Mouse (Mus musculus): ENCODE results near the gene S100pbp. TPM values are rescaled to one million over a fixed set of nuclear protein-coding genes. Genes with fewer than 3 reads are reported as not detected.

Gene S100pbp
- total RNA-seq, 2 experiments from 2014 or later, result 8.7 to 12.7 TPM

DNA sequence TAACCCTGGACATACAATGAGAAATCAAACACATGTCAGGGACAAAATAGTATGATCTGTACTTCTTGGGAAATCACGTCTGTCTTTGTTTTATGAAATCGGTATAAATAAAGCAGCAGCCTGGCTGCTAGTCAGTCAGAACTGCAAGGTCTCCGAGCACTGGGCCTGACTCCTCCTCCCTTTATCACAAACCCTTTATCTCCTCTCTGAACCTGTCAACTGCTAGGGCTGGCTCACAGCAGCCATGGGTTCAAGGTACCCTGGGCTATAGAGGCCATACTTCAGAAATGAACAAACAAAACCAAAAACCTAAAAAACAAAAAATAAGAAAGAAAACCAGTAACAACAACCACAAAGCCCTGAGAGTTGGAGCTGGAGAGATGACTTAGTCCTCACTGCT is 31.0 kb downstream of the S100pbp start:
- peak; percentile 89 for ATAC-seq (replicated peaks; ENCODE audit: low FRiP score, poor library complexity, severe bottlenecking)

- no peak for ATAC-seq (replicated peaks; ENCODE audit: low FRiP score, poor library complexity, severe bottlenecking)
Observed at GRCm38 (mm10) chr4:129157541-129157940, 32.0 kb downstream of the S100pbp start.

DNA sequence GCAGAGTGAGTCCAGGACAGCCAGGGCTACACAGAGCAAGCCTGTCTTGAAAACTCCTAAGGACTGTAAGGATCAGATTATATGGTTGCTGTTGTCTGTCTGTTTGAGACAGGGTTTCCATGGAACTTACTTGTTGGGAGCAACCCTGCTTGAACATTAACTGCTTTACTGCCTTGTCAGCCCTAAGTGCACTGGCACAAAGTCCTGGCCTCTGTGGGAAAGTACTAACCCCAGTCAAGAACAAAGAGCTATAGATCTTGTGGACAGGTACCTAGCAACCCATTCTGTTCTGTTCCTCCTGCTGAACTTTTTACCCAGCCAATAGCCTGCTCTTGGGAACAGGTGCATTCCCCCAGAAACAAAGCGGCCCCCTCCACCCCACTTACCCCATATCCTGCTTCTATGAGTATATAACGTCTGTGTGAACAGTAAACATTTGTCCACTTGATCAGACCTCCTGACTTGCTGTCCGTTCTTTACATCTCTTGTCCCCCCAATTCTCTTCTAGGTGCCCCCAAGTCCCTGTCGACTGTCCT is 38.2 kb downstream of the S100pbp start:
- ATAC-seq (replicated peaks; ENCODE audit: low FRiP score, poor library complexity, severe bottlenecking), result no peak

- ATAC-seq (replicated peaks; ENCODE audit: low FRiP score, poor library complexity, severe bottlenecking), result no peak
Observed at GRCm38 (mm10) chr4:129149321-129149720, 40.2 kb downstream of the S100pbp start.

DNA sequence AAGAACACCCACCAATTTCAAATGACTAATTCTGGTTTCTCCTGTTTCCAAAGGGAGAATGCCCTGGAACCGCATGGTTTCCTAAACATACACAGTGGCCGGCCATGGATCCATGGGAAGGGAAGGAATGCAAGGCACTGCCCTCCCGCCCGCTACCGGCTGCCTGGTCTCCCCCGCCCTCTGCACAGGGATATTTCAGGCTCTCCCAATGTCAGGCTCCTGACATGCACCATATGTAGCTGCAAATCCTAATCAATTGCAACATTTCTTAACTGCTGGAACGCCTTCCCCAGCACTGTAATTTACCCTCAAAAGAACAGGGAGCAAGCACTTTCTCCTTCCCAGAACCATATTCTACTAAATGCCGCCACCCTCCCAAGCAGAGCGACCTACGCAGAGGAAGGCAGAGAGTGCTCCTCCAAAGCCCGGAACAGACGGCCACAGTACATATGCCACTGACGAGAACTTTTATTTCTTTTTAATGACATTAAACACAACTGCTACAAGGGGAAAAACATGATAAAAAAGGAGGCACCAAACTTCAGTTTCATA is 41.9 kb downstream of the S100pbp start:
- no peak for ATAC-seq (replicated peaks; ENCODE audit: low FRiP score, poor library complexity, severe bottlenecking)

DNA sequence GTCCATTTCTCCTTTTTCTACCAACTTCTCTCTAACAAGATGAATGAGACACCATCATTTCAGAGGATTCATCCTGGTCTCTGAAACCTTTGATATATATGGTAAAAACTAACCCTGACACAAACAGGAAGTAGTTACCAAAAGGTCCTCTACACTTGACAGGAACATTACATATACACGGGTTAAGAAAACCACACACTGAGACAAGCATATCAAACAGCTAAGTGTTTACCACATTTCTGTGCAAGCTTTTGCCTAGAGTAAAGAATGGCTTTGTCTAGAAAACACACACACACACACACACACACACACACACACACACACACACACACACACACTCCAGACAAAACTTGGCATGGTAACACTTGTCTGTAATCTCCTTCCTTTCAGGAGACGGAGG is 43.1 kb downstream of the S100pbp start:
- ATAC-seq (replicated peaks; ENCODE audit: low FRiP score, poor library complexity, severe bottlenecking), result no peak

DNA sequence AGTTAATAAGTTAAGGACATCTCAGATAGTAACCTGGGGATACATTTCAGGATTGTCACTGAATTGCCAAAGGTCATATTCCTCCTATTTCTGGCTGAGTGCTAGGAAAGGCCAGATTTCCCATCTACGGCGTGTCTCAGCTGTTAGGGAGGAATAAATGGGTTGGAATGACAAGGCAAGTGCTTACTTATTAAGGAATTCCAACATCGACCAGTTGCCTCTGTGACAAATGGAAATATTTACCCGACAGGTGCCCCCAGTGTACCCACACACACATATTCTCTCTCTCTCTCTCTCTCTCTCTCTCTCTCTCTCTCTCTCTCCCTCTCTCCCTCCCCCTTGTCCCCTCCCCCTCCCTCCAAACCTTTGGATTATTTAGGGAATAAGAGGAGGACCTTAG is 43.6 kb downstream of the S100pbp start:
- no peak for ATAC-seq (replicated peaks; ENCODE audit: low FRiP score, poor library complexity, severe bottlenecking)

GRCm38 (mm10) chr4:129145411-129145810 is 44.1 kb downstream of the S100pbp start:
- ATAC-seq (replicated peaks; ENCODE audit: low FRiP score, poor library complexity, severe bottlenecking), result no peak

DNA sequence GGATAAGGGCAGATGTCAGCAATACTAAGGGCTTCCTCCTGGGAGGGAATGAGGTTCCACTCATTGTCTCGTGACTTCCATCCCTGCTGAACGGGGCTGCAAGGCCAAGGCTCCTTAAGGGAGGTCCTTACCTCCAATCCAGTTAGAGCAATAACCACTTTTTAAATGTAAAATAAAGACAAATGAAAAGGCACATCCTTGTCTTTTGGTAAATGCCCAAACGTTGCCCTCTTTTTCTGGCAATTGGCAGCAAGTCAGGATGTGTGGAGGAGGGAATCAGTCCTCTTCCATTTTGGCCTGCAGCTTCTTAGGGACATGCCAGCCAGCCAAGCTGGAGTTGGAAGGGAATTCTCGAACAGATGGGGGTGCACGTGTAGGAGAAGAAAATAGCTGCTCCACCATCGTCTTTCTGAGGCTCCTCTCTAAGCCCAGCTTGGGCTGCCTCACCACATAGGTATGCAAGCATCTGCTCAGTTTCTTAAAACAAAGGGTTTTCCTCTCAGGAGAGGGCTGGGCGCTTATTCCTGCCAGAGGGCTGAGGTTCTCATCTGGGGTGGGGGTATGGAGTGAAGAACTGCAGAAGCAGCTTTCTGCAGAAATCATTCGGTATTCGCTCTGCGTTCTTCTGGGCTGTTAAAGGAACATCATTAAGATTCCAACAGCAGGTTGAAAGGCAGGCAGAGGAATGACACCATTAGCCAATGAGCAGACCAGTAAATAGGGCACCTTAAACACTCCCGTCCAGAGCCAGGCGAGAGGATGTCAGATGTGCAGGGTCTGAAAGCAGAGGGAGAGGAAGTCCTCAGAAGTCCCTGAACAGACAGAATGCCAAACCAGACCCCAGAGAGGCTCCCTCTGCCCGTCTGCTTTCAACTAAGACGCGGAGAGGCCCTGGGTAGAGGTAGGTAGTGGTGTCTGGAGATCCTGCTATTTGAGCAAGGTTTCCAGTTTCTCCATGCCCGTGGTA is 44.8 kb downstream of the S100pbp start:
- ATAC-seq (replicated peaks; ENCODE audit: low FRiP score, poor library complexity, severe bottlenecking), result no peak

DNA sequence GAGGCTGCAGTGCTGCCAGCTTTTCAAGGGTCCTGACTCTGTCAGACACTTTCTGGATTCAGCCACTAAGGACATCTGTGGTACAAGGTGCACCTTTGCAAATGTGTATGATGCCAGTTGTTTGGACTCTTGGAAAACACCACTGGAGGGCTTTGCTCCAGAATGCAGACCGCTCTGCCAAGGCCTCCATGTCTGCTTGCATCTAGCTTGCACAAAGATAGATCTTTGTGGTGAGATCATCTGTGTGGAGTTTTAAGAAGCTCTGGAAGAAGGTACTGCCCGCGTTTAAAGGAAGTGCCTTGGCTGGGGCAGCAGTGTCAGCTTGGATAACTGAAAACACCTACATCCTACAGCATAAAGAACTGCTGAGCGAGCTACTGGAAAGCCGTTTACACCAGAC is 46.0 kb downstream of the S100pbp start:
- ATAC-seq (replicated peaks; ENCODE audit: low FRiP score, poor library complexity, severe bottlenecking), result no peak

DNA sequence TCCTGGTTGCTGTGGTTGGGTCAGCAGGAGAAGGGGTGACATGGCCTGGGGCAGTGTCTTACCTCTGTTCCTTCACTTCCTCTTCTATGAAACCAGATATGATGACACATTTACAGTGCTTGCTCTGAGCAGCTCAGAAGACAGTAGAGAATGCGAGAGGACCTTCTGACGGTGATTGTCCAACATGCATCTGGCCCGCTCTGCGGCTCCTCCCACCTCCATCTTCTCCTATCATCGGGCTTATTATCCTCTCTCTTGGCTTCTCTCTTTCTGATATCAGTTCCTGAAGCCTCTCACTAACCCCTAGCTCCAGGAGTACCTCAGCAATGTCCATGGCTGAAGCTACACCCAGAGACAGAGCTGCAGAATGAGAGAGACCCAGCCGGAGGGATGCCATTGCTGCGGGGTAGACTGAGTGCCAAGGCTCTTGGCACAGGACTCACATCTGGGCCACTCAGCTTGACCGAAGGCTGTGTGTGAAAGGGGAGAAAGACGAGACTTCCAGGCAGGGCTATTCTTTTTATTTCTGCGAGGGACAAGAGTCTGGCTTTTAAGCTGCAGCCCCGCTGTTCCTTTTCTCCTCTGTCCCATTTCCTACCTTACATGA is 47.0 kb downstream of the S100pbp start:
- ATAC-seq (replicated peaks; ENCODE audit: low FRiP score, poor library complexity, severe bottlenecking), result no peak

GRCm38 (mm10) chr4:129141560-129142438 is 47.7 kb downstream of the S100pbp start:
- ATAC-seq (replicated peaks; ENCODE audit: low FRiP score, poor library complexity, severe bottlenecking), result no peak

DNA sequence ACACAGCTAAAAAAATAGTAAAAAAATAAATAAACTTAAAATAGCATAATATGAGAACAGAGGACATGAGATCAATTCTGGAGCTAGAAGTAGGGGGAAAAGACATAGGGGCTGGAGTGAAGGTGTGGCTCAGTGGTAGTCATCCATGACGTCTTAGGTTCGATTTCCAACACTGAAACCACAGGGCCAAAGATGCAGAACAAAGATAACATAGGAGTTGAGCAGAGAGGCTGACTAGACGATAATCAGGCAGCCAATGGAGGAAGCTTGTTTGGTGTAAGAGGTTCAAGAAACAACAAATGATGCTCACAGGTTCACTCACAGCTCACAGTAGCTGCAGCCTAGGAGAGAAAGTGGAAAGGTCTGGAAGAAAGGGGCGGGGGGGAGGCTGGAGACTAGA is 48.7 kb downstream of the S100pbp start:
- no peak for ATAC-seq (replicated peaks; ENCODE audit: low FRiP score, poor library complexity, severe bottlenecking)

DNA sequence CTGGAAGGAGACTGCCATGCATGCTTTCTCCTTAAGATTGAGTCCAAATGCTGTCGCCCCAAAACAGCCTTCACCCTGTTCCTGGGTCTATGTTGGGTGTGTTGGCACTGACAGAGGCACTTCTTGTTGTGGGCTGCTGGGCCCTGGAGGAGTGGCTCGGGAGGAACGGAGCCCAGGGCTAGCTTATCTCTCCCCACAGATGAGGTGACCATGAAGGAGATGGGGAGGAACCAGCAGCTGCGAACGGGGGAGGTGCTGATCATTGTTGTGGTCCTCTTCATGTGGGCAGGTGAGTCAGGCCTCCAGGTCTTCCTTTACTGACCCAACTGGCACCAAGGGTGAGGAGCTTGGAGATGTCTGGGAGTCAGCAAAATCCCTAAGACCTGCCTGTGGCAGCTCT is 49.9 kb downstream of the S100pbp start:
- ATAC-seq (replicated peaks; ENCODE audit: low FRiP score, poor library complexity, severe bottlenecking), result peak; percentile 91

GRCm38 (mm10) chr4:129137392-129138321 is 51.9 kb downstream of the S100pbp start:
- no peak for ATAC-seq (replicated peaks; ENCODE audit: low FRiP score, poor library complexity, severe bottlenecking)

GRCm38 (mm10) chr4:129136579-129137391 is 52.7 kb downstream of the S100pbp start, which contains the start of gene Fndc5:
Fndc5 (plus strand) TSS chr4:129136999.
- no peak for ATAC-seq (replicated peaks; ENCODE audit: low FRiP score, poor library complexity, severe bottlenecking)

DNA sequence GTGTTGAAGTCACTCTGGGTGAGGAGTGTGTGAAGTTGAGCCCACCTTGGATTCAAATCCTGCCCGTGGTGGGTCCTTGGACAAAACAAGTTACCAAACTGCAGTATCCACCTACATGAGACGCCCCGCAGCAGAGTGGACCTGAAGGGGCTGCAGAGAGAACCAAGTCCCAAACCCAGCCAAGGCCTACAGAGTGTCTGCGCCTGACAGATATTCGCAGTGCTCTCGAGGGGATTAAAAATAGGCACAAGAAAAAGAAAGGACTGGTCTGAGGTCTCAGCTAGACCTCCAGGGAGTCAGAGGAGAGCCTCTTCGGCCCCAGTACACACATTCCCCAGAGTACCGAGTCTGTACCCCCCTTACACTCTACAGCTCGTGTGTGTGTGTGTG is 53.3 kb downstream of the S100pbp start:
- ATAC-seq (replicated peaks; ENCODE audit: low FRiP score, poor library complexity, severe bottlenecking), result no peak

- no peak for ATAC-seq (replicated peaks; ENCODE audit: low FRiP score, poor library complexity, severe bottlenecking)
Observed at GRCm38 (mm10) chr4:129135637-129136036, 53.9 kb downstream of the S100pbp start.

Data from erythroblast, adult 5-6 weeks (primary cell).